Mouse (Mus musculus) erythroblast, embryonic 14.5 days (primary cell): ENCODE measurements around the gene Ormdl3. TPM values are rescaled to one million over a fixed set of nuclear protein-coding genes. Genes with fewer than 3 reads are reported as not detected.

Experiments used
- H3K27me3 ChIP-seq: 2 replicates; pipeline ENCODE4 v1.6.1; 2012; ENCODE audit warnings: inconsistent platforms; ENCODE audit not compliant: control insufficient read depth
- H3K36me3 ChIP-seq: 2 replicates; pipeline ENCODE4 v1.6.1; 2012; ENCODE audit warnings: mild to moderate bottlenecking, inconsistent platforms; ENCODE audit not compliant: control insufficient read depth
- H3K4me1 ChIP-seq: 2 replicates; pipeline ENCODE4 v1.6.1; 2012; ENCODE audit warnings: inconsistent platforms; ENCODE audit not compliant: control insufficient read depth
- H3K4me3 ChIP-seq: replicated peaks from 2 replicates; pipeline ENCODE3; 2012; ENCODE audit warnings: moderate library complexity, mild to moderate bottlenecking, inconsistent platforms
- H3K9me3 ChIP-seq: 2 replicates; pipeline ENCODE4 v1.6.1; 2012; ENCODE audit warnings: low read length, inconsistent platforms, mixed read lengths; ENCODE audit not compliant: control insufficient read depth
- GATA1 ChIP-seq: IDR thresholded peaks from 2 replicates; pipeline ENCODE4 v1.6.1; 2012; ENCODE audit warnings: low read length, inconsistent platforms, mixed read lengths
- TAL1 ChIP-seq: IDR thresholded peaks from 3 replicates; pipeline ENCODE4 v1.6.1; 2012; ENCODE audit warnings: low read length, inconsistent platforms, mixed read lengths
- polyA plus RNA-seq: library from polyadenylated mRNA; stranded (reverse); fragments of >175 nt; gene quantifications from 2 replicates; pipeline ENCODE4 v1.2.3, GENCODE M21; 2012

Gene Ormdl3
- polyA plus RNA-seq, 1 experiment: 13.6 TPM

DNA sequence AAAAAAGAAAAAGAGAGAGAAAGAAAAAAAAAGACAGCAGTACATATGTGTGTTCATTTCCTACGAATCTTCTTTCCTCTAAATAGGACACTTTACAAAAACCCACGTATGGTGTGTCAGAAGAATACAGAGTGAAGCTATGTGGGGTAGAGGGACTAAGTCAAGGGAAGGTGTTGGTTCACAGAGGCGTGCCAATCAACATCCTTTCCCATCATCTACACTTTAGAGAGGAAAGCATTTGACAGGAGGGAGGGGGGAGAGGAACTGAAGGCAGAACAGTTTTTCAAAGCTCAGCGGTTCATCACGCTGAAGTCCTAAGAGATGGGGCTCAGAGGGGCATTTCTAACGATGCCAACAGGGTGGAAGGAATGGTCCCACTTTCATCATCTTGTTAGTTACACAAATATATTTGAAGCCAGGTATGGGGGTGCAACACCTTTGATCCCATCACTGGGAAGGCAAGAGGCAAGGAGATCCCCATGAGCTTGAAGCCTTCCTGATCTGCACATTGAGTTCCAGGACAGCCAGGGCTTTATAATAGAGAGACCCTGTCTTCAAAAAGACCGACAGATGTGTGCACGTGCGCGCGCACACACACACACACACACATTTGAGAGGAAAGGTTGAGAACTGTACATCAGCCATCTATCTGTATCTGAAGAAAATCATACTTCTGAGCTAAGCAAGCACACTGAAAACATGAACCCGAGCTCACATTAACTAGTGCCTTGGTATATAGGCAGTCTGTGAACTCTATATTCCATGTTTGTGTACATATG, 40.5 kb downstream of the Ormdl3 start:
- no peak for TF ChIP-seq TAL1
- Histone ChIP-seq H3K9me3 (peaks cover 10% of the 10 kb centered on the region), H3K36me3 (no peaks in the 10 kb centered on the region), H3K4me1 (peaks cover 17% of the 10 kb centered on the region), H3K27me3 (peaks cover 93% of the 10 kb centered on the region), H3K4me3 (no peak overlapping the region)

GRCm38 (mm10) chr11:98545711-98546231, 41.4 kb downstream of the Ormdl3 start, which contains the start of gene Ikzf3:
TSS of gene Ikzf3 (minus strand) at chr11:98546031.
- Histone ChIP-seq H3K9me3 (peaks cover 10% of the 10 kb centered on the region), H3K36me3 (no peaks in the 10 kb centered on the region), H3K4me3 (no peak within 1 kb of the TSS), H3K27me3 (peaks cover 99% of the 10 kb centered on the region), H3K4me1 (peaks cover 8% of the 10 kb centered on the region)
- TF ChIP-seq TAL1 (no peak), GATA1 (no peak)

GRCm38 (mm10) chr11:98544890-98545677, 42.1 kb downstream of the Ormdl3 start:
- H3K9me3 ChIP-seq: peaks cover 12% of the 10 kb centered on the region
- TF ChIP-seq TAL1 (no peak), GATA1 (no peak)
- H3K4me1 ChIP-seq: peaks cover 1% of the 10 kb centered on the region
- H3K27me3 ChIP-seq: peaks cover 92% of the 10 kb centered on the region
- H3K36me3 ChIP-seq: no peaks in the 10 kb centered on the region
- H3K4me3 ChIP-seq: no peak overlapping the region

GRCm38 (mm10) chr11:98543414-98543813, 43.8 kb downstream of the Ormdl3 start:
- Histone ChIP-seq H3K27me3 (peaks cover 78% of the 10 kb centered on the region), H3K36me3 (no peaks in the 10 kb centered on the region), H3K9me3 (peaks cover 22% of the 10 kb centered on the region), H3K4me3 (no peak overlapping the region), H3K4me1 (no peaks in the 10 kb centered on the region)
- TF ChIP-seq GATA1 (no peak), TAL1 (no peak)

GRCm38 (mm10) chr11:98542553-98542952, 44.6 kb downstream of the Ormdl3 start:
- Histone ChIP-seq H3K9me3 (peaks cover 22% of the 10 kb centered on the region), H3K4me3 (no peak overlapping the region), H3K27me3 (peaks cover 70% of the 10 kb centered on the region), H3K4me1 (no peaks in the 10 kb centered on the region), H3K36me3 (no peaks in the 10 kb centered on the region)
- TF ChIP-seq TAL1 (no peak), GATA1 (no peak)

GRCm38 (mm10) chr11:98540319-98540718, 46.8 kb downstream of the Ormdl3 start:
- H3K27me3 ChIP-seq: peaks cover 47% of the 10 kb centered on the region

DNA sequence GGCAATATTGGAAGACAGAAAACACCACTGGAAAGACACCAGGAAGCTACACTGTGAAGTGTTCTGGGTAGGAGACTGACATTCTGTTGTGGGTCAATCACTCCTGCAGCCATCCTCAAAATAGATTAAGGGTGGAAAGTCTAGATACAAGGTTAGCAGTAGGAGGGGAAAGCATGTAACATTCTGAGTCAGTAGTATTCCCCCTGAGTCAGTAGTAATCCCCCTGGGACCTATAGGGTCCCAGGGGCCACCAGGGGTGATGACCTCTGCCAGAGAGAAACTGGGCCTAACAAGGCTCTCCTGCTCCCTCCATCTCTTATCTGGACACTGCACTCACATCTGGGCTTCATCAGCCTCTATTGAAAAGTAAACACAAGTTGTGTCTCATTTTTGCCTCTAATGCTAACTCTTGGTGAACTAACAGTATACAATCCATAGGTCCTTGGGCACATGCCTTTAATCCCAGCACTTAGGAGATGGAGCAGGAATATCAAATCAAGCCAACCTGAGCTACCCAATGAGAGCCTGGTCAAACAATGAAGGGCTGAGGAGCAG, 49.6 kb downstream of the Ormdl3 start:
- peaks cover 22% of the 10 kb centered on the region for H3K27me3 ChIP-seq
- TF ChIP-seq TAL1 (no peak), GATA1 (no peak)

More at GRCm38 (mm10) chr11:98540319-98540718, 46.8 kb downstream of the Ormdl3 start:
- Histone ChIP-seq H3K4me1 (no peaks in the 10 kb centered on the region), H3K9me3 (peaks cover 12% of the 10 kb centered on the region), H3K4me3 (no peak overlapping the region), H3K36me3 (no peaks in the 10 kb centered on the region)
- TF ChIP-seq TAL1 (no peak), GATA1 (no peak)

More for the DNA sequence above, 49.6 kb downstream of the Ormdl3 start:
- H3K4me3 ChIP-seq: no peak overlapping the region
- no peaks in the 10 kb centered on the region for H3K36me3 ChIP-seq
- peaks cover 12% of the 10 kb centered on the region for H3K9me3 ChIP-seq
- no peaks in the 10 kb centered on the region for H3K4me1 ChIP-seq

Other genes with a start within 250 kb of the Ormdl3 start
- gene Ppp1r1b, start 239.0 kb downstream of the Ormdl3 start, polyA plus RNA-seq: 0.02 TPM in 1 of 2 replicates, not detected in the other
- gene Stard3, start 229.0 kb downstream of the Ormdl3 start, polyA plus RNA-seq: 1.2 and 1.7 TPM in 2 replicates
- not detected in 2 replicates for gene Tcap, start 203.6 kb downstream of the Ormdl3 start, polyA plus RNA-seq
- gene Pnmt, start 200.9 kb downstream of the Ormdl3 start, polyA plus RNA-seq: not detected in 2 replicates
- gene Pgap3, start 186.9 kb downstream of the Ormdl3 start, polyA plus RNA-seq: 0.91 and 1.1 TPM in 2 replicates
- 0.01 TPM in 1 of 2 replicates, not detected in the other for gene Erbb2, start 174.9 kb downstream of the Ormdl3 start, polyA plus RNA-seq
- gene Mien1, start 148.4 kb downstream of the Ormdl3 start, polyA plus RNA-seq: 3.1 and 4.4 TPM in 2 replicates
- gene Grb7, start 141.0 kb downstream of the Ormdl3 start, polyA plus RNA-seq: 0.11 and 0.13 TPM in 2 replicates
- gene Ikzf3, start 41.3 kb downstream of the Ormdl3 start, polyA plus RNA-seq: not detected in 2 replicates
- gene Zpbp2, start 36.3 kb downstream of the Ormdl3 start, polyA plus RNA-seq: 0.08 and 0.09 TPM in 2 replicates
- not detected in 2 replicates for gene Lrrc3c, start 10.9 kb upstream of the Ormdl3 start, polyA plus RNA-seq
- gene Gm12355, start 38.3 kb upstream of the Ormdl3 start, polyA plus RNA-seq: not detected in 2 replicates
- not detected in 2 replicates for gene Gsdma3, start 39.0 kb upstream of the Ormdl3 start, polyA plus RNA-seq
- not detected in 2 replicates for gene Gsdma2, start 59.4 kb upstream of the Ormdl3 start, polyA plus RNA-seq
- gene Gsdma, start 77.0 kb upstream of the Ormdl3 start, polyA plus RNA-seq: 0.03 TPM in 1 of 2 replicates, not detected in the other
- 15.0 and 17.0 TPM in 2 replicates for gene Psmd3, start 95.2 kb upstream of the Ormdl3 start, polyA plus RNA-seq
- gene Csf3, start 113.9 kb upstream of the Ormdl3 start, polyA plus RNA-seq: not detected in 2 replicates
- 13.2 and 14.4 TPM in 2 replicates for gene Med24, start 142.1 kb upstream of the Ormdl3 start, polyA plus RNA-seq
- gene Thra, start 153.3 kb upstream of the Ormdl3 start, polyA plus RNA-seq: 3.2 TPM in 2 replicates
- 0.22 and 0.29 TPM in 2 replicates for gene Nr1d1, start 188.0 kb upstream of the Ormdl3 start, polyA plus RNA-seq
- gene Msl1, start 208.1 kb upstream of the Ormdl3 start, polyA plus RNA-seq: 2.7 TPM in 2 replicates
- 2.6 and 3.3 TPM in 2 replicates for gene Casc3, start 217.5 kb upstream of the Ormdl3 start, polyA plus RNA-seq
- gene Rapgefl1, start 249.4 kb upstream of the Ormdl3 start, polyA plus RNA-seq: not detected in 2 replicates